Mouse (Mus musculus) kidney, adult 2 months (tissue): Measurements from ENCODE around the gene Gm853. TPM values are rescaled to one million over a fixed set of nuclear protein-coding genes. Genes with fewer than 3 reads are reported as not detected.
A peak's percentile ranks its signal among the peaks of the same experiment; 100 is the strongest.

Source experiments
- DNase-seq: peaks from one replicate; pipeline ENCODE4 v3.0.0; 2021
- H3K27ac ChIP-seq: fragments of 200-500 bp; 2 replicates; pipeline ENCODE4 v1.5.1; 2012; ENCODE audit warnings: low read depth, low read length, control low read depth, inconsistent platforms; ENCODE audit not compliant: insufficient read depth
- H3K27me3 ChIP-seq: fragments of 200-500 bp; replicated peaks from 2 replicates; pipeline ENCODE4 v1.6.1; 2012; ENCODE audit warnings: mild to moderate bottlenecking, moderate library complexity, low read length, inconsistent platforms; ENCODE audit not compliant: control insufficient read depth, insufficient read depth
- H3K36me3 ChIP-seq: fragments of 200-500 bp; 2 replicates; pipeline ENCODE4 v1.6.1; 2012; ENCODE audit warnings: mild to moderate bottlenecking, moderate library complexity, low read length, inconsistent platforms; ENCODE audit not compliant: control insufficient read depth, insufficient read depth
- H3K4me1 ChIP-seq: fragments of 200-500 bp; 2 replicates; pipeline ENCODE4 v1.6.1; 2011; ENCODE audit warnings: low read length; ENCODE audit not compliant: control insufficient read depth, insufficient read depth
- H3K4me3 ChIP-seq: fragments of 200-500 bp; 2 replicates; pipeline ENCODE4 v1.5.1; 2011; ENCODE audit warnings: mild to moderate bottlenecking, low read depth, low read length, control low read depth; ENCODE audit not compliant: insufficient read depth
- CTCF ChIP-seq: fragments of 200-500 bp; conservative IDR thresholded peaks from 2 replicates; pipeline ENCODE4 v1.5.1; 2011; ENCODE audit warnings: low read depth, mild to moderate bottlenecking, control low read depth, low read length, moderate library complexity, mixed read lengths; ENCODE audit not compliant: insufficient read depth, insufficient read length
- POLR2A ChIP-seq: fragments of 200-500 bp; IDR thresholded peaks from one replicate; pipeline ENCODE4 v1.6.1; 2011; ENCODE audit warnings: low read depth, low read length, control low read depth
- WGBS: fragments of 180-500 bp; shearing (Covaris S2); methylation state at CpG from one replicate; pipeline ENCODE4 v1.1.7; 2018; 5-methylcytosine and 5-hydroxymethylcytosine counted together
- polyA plus RNA-seq: library from polyadenylated mRNA; depleted of rRNA; stranded (reverse); fragments of >200 nt; gene quantifications from 2 replicates; pipeline ENCODE4 v1.2.3, GENCODE M21; 2012

The Gm853 gene
- polyA plus RNA-seq, 1 experiment, result 64.7 TPM

DNA sequence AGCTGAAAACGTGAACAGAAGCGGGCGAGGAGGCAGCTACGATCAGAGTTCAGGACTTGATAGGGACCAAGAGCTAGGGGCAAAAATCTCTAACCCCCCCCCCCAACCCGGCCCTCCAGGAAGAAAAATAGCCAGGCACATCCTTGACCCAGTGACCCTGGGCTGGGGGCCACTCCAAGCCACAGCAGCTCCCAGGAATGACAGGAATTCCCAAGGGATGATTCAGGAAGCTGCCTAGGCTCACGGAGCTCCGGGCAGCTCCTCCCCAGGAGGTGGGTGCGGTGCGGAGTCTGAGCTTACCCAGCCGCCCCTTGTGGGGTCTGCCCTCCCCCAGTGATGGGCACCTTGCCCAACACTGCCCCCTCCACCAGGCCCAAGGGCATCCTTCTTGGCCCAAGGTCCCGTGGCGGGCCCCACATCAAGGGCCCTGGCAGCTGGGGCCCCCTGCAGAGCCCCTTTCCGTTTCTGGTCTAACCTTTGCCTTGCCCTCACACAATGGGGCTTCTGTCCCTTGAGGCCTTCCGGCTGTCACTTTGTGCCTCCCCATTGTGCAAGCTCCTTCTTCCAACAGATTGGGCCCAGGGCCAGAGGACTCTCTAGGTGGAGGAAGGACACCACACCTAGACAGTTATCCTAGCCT, 47.0 kb downstream of the Gm853 start, which contains the start of gene Tinagl1:
Gene Tinagl1 (minus strand): TSS at position 51 of the 640 bp plus-strand sequence.
- 8% methylated on average over 14 of the region's 14 CpGs for WGBS
- TF ChIP-seq CTCF, result no peak
- no peak for TF ChIP-seq POLR2A
- Histone ChIP-seq H3K27ac (peak within 1 kb of the TSS; percentile 92), H3K4me1 (peaks cover 38% of the 10 kb centered on the region), H3K4me3 (peak within 1 kb of the TSS; percentile 71), H3K27me3 (no peaks in the 10 kb centered on the region), H3K36me3 (no peaks in the 10 kb centered on the region)
- peak; percentile 88 for DNase-seq

DNA sequence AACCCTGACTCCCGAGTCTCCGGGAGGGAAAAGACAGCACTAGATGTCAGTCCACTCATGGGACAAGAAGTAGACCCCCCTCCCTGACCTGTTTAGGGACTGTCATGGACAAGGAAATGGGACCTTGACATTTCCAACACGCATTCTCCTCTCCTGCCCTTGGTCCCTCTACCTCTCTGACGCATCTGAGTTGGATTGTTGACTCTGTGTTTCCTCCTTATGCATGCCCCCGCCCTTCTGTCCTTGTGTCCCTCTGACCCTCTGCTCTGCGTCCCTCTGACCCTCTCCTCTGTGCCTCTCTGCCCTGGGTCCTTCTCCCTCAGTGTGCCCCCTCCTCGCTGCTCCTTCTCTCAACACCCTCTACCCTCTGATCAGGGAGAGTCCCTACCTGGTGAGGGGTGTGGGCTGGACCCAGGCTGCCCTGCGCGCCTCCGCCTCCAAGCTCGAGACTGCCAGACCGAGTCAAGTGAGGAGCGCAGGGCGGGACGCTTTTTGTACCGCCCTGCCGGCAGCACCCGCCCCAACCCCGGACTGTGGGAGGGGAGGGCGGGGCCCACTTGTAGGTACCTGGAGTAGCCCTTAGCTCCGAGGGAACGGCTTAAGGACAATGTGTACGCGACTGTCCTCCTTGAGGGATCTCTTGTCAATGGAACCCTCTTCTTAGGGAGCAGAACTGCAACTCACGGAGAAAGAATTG, 47.7 kb downstream of the Gm853 start:
- Histone ChIP-seq H3K4me1 (peaks cover 45% of the 10 kb centered on the region), H3K4me3 (peak overlapping the region; percentile 71), H3K27me3 (no peaks in the 10 kb centered on the region), H3K36me3 (no peaks in the 10 kb centered on the region), H3K27ac (peak overlapping the region; percentile 92)
- 3% methylated on average over 25 of the region's 25 CpGs for WGBS
- TF ChIP-seq CTCF (no peak), POLR2A (peak; percentile 84)
- DNase-seq, result peak; percentile 93

DNA sequence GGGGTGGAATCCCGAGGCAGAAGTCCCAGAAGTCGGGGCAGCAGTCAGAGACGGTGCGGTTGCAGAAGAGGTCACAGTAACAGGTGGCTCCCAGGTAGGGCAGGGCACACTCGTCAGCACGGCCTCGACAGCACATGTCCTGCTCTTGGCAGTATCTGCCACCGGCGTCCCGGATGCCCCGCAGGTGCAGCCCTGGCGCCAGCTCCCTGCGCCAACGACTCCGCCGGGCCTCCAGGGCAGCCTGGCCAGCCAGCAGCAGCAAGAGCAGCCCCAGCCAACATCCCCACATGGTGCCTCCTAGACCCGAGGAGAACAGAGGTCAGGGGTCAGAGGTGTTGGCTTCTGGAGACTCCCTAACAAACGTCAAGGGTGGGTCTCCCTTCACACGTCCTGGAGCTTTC, 48.3 kb downstream of the Gm853 start:
- peaks cover 51% of the 10 kb centered on the region for H3K4me1 ChIP-seq
- WGBS, result 26% methylated on average over 19 of the region's 19 CpGs
- no peaks in the 10 kb centered on the region for H3K36me3 ChIP-seq
- peak overlapping the region; percentile 92 for H3K27ac ChIP-seq
- H3K27me3 ChIP-seq, result no peaks in the 10 kb centered on the region
- DNase-seq, result peak; percentile 59
- TF ChIP-seq CTCF (no peak), POLR2A (no peak)
- peak overlapping the region; percentile 71 for H3K4me3 ChIP-seq

DNA sequence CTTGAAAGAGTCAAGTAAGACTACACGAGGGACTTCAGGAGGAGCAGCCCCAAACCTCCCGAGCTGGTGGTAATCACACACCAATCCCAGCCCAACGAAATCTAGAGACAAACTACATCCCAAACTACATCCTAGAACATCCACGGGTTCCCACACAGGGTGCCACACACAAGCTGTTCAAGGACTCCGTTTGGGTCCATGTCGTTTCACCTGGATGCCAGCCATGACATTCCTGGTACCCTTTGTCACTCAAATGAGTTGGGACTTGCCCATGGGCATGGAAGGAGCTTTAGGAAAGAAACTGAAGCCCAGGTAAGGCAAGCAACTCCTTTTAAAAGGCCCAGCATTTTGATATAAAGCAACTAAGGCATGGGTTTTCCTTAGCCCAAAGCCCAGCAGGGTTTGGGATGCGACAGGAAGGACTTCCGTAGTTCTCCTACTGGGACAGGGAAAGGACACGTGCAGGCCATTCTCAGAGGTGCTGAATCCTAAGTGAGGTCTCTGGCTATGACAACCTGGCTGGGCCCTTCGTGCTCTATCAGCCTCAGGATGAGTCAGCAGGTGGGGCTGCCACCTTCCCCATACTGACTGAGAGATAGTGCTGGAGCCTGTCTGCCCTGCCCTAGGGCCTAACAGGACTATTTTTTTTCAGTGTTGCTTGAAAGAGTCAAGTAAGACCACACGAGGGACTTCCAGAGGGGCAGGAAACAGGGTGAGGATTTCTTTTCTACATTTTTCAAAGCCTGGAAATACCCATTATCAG, 49.0 kb downstream of the Gm853 start:
- Histone ChIP-seq H3K27me3 (no peaks in the 10 kb centered on the region), H3K4me1 (peaks cover 57% of the 10 kb centered on the region), H3K4me3 (peak overlapping the region; percentile 71), H3K36me3 (no peaks in the 10 kb centered on the region), H3K27ac (peak overlapping the region; percentile 92)
- 49% methylated on average over 11 of the region's 11 CpGs for WGBS
- TF ChIP-seq POLR2A, result no peak
- no peak for TF ChIP-seq CTCF
- DNase-seq, result peak; percentile 57

DNA sequence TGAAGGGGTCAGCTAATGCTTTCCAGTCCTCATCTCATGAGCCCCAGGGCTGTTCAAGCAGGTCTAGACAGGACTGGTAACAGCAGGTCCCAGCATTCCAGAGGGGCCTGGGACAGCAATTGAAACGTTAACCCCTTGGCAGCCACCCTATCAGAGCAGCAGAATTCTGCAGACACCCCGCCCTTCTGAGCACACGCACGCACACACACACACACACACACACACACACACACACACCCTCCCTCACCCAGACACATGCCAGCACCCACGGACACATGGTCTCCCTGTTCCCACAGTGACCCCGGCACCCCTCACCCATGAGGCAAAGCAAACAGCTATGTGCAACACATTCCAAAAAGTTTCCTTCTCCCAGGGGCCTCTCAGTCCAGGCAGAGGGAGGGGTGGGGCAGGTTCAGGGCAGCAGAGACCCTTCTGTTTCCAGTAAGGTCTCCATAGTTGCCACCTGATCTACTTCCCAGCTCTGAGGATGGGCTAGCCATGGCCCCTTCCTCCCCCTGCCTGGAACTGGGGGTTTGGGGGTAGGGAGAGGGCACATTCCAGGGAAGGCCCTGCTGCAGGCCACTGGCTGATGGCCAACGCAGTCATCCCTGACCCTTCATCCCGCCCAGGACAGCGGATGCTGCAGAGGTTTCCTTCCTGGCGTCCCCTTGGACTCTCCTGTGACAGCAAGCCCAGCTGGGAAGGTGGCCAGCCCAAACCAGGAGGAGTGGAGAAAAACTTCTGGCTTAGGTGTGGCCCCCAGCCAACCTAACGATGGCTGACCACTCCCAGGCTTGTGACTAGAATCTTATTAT, 50.0 kb downstream of the Gm853 start:
- Histone ChIP-seq H3K4me1 (peaks cover 56% of the 10 kb centered on the region), H3K27ac (peak overlapping the region; percentile 92), H3K36me3 (no peaks in the 10 kb centered on the region), H3K27me3 (no peaks in the 10 kb centered on the region), H3K4me3 (peak overlapping the region; percentile 7)
- DNase-seq, result peak; percentile 97
- TF ChIP-seq CTCF, result no peak
- no peak for TF ChIP-seq POLR2A
- 5% methylated on average over 11 of the region's 11 CpGs for WGBS

DNA sequence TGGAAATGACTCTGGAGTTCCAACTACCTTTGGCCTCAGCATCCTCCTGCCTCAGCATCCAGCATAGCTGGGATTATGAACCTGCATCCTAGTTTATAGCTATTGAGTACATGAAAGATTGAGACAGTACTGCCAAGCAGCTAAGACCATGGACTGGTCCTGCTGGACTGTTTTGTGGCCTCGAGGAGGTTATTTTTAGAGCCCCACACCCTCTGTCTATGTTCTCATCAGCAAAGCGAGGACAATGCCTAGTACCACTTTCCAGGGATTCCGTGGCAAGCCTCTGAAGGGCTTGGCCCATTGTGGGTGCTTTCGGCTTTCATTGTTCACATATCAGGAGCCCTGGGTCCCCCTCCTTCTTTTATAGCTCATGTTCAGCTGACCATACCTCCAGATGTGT, 51.8 kb downstream of the Gm853 start:
- WGBS, result 59% methylated on average over 4 of the region's 4 CpGs

More for the DNA sequence above, 51.8 kb downstream of the Gm853 start:
- H3K4me1 ChIP-seq, result peaks cover 59% of the 10 kb centered on the region
- H3K36me3 ChIP-seq, result no peaks in the 10 kb centered on the region
- DNase-seq, result no peak
- H3K27ac ChIP-seq, result no peak overlapping the region
- no peak for TF ChIP-seq POLR2A
- TF ChIP-seq CTCF, result no peak
- H3K27me3 ChIP-seq, result no peaks in the 10 kb centered on the region
- H3K4me3 ChIP-seq, result no peak overlapping the region
